Mouse (Mus musculus): Measurements from ENCODE around the gene Htt. TPM values are rescaled to one million over a fixed set of nuclear protein-coding genes. Genes with fewer than 3 reads are reported as not detected.

Gene Htt
- total RNA-seq, 2 experiments from 2014 or later: 75.0 to 76.4 TPM

GRCm38 (mm10) chr5:34885250-34885649 lies 123.7 kb downstream of the Htt start:
- no peak for DNase-seq (ENCODE audit: low spot score in 2 of 2)

GRCm38 (mm10) chr5:34889252-34889651 lies 127.7 kb downstream of the Htt start:
- no peak for DNase-seq (ENCODE audit: low spot score in 2 of 2)

- no peak for DNase-seq (ENCODE audit: low spot score in 2 of 2)
Observed at GRCm38 (mm10) chr5:34896697-34897453, 135.3 kb downstream of the Htt start.

DNA sequence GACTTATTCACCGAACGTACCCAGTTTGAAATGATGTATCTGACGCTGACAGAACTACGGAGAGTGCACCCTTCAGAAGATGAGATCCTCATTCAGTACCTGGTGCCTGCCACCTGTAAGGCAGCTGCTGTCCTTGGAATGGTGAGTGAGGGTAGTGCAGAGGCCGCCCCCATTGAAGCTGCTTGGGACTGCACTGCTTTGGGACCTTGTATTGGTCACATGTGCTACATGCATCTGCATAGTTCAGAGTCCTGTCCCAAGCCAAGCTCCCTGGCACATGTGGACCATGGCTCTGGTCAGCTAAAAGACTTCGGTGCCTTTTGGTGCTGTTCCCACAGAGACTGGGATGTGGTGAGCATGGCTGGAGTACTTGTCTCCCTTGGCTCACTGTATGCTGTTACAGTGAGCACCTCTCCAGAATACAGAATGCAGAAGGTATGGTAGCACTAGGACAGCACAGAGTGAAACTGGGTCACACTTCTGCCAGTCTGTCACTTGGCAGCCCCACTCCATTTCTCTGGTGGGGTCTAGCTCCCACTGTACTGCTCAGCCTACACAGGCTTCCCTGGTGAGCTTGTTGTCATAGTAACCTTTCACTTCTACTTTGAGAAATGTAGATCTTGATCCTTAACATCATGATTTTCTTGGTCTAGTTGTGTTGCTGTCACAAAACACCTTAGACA lies 138.4 kb downstream of the Htt start:
- DNase-seq (ENCODE audit: low spot score in 2 of 2): no peak

- DNase-seq (ENCODE audit: low spot score in 2 of 2): no peak
Observed at GRCm38 (mm10) chr5:34902371-34902770, 140.8 kb downstream of the Htt start.

DNA sequence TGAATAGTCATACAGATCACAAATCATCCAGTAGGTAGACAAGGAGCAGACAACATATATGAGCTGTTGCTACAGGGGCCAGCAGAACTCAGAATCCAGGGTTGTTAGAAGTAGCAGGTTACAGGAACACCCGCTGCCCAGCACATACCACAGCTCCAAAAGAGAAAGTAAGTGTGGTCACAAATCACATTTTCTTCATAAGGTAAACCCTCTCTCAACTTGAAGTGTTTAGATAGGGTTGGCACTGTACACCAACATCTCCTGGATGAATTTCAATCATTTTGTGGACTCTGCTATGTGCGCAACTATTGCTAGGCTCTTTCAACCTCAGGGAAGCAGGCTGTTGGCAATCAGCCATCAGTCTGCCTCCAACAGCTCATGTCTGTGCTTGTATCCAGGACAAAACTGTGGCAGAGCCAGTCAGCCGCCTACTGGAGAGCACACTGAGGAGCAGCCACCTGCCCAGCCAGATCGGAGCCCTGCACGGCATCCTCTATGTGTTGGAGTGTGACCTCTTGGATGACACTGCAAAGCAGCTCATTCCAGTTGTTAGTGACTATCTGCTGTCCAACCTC lies 141.4 kb downstream of the Htt start:
- DNase-seq (ENCODE audit: low spot score in 2 of 2): peak; percentile 37 to 79

- no peak for DNase-seq (ENCODE audit: low spot score in 2 of 2)
Observed at GRCm38 (mm10) chr5:34904412-34904811, 142.9 kb downstream of the Htt start.

DNA sequence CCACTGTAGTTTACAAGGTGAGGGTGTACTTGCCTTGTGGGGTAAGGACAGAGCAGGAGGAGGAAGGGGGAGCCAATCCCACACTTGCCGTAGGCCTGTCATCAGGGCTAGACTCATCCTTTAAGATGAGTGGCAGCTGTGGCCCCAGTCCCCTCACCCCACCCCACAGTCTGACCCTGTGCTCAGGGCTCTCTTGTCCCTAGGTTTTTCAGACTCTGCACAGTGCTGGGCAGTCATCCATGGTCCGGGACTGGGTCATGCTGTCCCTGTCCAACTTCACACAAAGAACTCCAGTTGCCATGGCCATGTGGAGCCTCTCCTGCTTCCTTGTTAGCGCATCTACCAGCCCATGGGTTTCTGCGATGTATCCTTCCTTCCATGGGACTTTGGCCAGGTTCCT lies 145.7 kb downstream of the Htt start:
- no peak for DNase-seq (ENCODE audit: low spot score in 2 of 2)

- DNase-seq (ENCODE audit: low spot score in 2 of 2): no peak
Observed at GRCm38 (mm10) chr5:34907910-34908725, 146.6 kb downstream of the Htt start, which contains the start of gene Msantd1. Gene Msantd1 (plus strand): TSS chr5:34908012.

- DNase-seq (ENCODE audit: low spot score in 2 of 2): no peak
Observed at GRCm38 (mm10) chr5:34908726-34909633, 147.4 kb downstream of the Htt start.

GRCm38 (mm10) chr5:34909634-34910503 lies 148.3 kb downstream of the Htt start:
- DNase-seq (ENCODE audit: low spot score in 2 of 2): no peak

- no peak for DNase-seq (ENCODE audit: low spot score in 2 of 2)
Observed at GRCm38 (mm10) chr5:34910504-34910815, 148.9 kb downstream of the Htt start.

GRCm38 (mm10) chr5:34915801-34916200 lies 154.3 kb downstream of the Htt start:
- DNase-seq (ENCODE audit: low spot score in 2 of 2): peak; percentile 62 to 90

GRCm38 (mm10) chr5:34917234-34917655 lies 155.7 kb downstream of the Htt start:
- peak in 1 of 2 experiments; percentile 58 for DNase-seq (ENCODE audit: low spot score in 2 of 2)

DNA sequence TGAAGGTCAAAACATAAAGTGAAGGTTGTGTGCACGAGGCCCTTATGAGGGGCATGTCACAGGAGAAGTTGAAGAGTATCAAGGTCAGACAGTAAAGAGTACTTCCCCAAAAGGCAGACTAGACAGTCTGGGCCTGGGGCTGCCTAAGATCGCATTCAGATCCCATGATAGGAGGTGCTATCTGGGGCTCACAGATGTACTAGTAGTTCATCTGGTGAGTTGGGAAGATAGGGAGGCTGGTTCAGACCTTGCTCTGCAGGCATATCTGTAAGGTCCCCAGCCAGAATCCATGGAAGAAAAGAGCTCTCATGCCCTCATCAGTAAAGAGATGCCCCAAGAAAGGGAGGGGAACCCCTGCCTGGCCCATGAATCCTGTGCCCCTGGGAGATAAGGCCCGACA lies 157.2 kb downstream of the Htt start:
- DNase-seq (ENCODE audit: low spot score in 2 of 2): no peak

DNA sequence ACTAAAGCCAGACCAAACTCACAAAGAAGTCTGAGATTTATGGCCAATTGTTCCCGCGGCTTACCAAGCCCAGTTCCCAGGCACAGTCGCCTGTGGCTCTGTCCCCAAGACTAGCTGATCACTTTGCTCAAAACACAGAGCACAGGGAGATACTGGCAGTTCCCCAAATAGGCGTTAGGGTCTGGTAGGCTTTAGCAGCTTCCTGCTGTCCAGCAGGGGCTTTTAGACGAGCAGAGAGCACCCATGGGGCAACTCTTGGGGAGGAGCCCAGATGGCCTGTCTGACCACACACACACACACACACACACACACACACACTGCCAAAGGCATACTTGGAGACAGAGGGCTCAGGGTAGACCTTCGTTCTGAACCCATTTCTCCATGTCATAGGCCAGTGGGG lies 161.0 kb downstream of the Htt start:
- DNase-seq (ENCODE audit: low spot score in 2 of 2): no peak

GRCm38 (mm10) chr5:34923920-34924319 lies 162.4 kb downstream of the Htt start:
- no peak for DNase-seq (ENCODE audit: low spot score in 2 of 2)

DNA sequence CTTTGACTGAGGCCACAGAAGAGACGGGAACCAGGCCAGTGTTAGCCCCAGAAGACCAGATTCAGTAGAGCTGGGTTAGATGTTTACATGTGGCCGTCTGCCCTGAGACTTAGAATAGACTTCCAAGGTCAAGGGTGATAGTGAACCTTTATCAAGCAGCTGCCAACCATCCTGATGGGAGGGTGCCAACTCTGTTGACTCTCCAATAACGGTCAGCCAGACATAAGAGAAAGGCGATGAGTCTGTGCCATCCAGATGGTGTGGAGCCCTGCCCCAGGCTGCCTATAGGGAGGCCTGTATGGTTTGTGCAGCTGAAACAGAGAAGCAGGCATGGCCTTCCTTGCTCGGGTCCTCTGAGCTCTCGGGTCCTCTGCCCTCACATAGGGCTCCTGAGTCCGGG lies 163.0 kb downstream of the Htt start:
- DNase-seq (ENCODE audit: low spot score in 2 of 2): no peak

DNA sequence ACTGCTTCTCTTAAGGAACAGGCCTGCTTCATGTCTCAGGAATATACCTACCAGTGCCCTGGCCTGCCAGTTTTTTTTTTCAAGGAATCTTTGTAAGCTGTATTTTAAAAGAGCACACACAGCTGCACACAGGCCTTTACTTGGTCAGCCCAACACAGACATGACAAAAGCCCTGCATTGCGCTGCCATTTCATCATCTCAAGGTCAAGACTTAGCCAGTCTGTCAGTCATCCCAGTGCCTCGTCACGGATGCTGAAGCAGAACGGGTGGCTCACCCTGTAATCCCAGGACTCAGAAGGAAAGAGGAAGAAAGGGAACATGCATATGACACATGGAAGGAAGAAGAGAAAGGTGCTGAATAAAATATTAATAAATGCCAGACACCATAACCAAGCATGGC lies 166.1 kb downstream of the Htt start:
- DNase-seq (ENCODE audit: low spot score in 2 of 2): no peak
